Mouse (Mus musculus) adrenal gland, postnatal 25 days (tissue): ENCODE measurements around the gene Slx4ip. TPM values are rescaled to one million over a fixed set of nuclear protein-coding genes. Genes with fewer than 3 reads are reported as not detected.
"Not testable (repeated sequence)": the region's sequence is repeated elsewhere in the genome, so short reads cannot be mapped to it uniquely, and the experiment has no call there.

Experiments used
- DNase-seq: peaks from one replicate; pipeline ENCODE4 v3.0.0; 2021; ENCODE audit warnings: mixed read lengths
- long read RNA-seq: library from polyadenylated mRNA; stranded (forward); transcript quantifications from one replicate; pipeline ENCODE4 v2.0.0, GENCODE M21; 2021
- total RNA-seq: library from RNA; stranded (reverse); gene quantifications from 2 replicates; pipeline ENCODE4 v1.2.3, GENCODE M21; 2021

The Slx4ip gene
- total RNA-seq: 7.7 and 8.5 TPM in 2 replicates
- long read RNA-seq, full-length matches to known transcripts: 1 of 3 reads
- long read RNA-seq, partial matches to known transcripts: 0 of 3 reads
- long read RNA-seq, other reads (novel, unspliced or antisense): 2 of 3 reads

DNA sequence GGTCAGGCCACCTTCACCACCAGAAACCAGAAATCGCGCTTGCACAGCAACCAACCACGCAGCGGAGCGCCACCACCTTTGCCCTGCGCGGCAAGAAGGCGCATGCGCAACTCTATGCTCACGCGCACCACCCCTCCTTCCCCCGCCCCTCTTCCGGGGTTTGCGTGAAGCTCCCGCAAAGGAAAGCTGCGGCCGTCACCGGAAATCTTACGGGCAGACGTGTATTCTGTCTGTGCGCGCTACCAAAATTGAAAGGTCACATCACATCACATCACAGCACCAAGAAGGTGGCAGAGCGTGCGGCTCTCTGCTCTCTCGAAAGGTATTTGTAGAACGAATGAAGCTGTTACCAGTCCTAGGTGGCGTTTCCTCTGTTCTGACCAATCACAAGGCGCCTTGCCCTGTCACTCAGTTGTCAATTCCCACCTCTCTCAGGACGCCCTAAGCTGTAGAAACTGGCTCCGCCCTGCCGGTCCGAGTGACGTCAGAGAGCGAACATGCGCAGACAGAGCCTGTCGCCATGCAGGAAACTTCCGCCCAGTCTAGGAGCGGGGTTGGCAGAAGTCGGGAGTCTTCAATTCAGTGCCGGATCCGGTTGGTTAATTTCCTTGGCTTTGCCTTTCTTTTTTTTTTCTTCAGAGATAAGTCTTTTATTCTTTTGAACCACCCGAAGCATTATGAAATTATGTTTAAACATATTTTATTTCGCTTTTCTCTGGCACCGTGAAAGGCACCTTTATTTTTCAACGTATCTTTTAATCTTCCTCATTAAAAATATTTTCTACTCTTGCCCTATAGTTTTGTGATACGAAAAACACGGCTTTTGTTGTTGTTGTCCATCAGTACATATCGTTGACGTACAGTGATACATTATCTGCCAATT is at the start of gene Slx4ip, which contains the start of the genes AL731706.1 and Mkks:
Slx4ip (plus strand) TSS at position 151 of the 883 bp plus-strand sequence.
AL731706.1 (minus strand) TSS at position 322 of the 883 bp plus-strand sequence.
Mkks (minus strand) TSS at position 322 of the 883 bp plus-strand sequence.
- DNase-seq: peak; percentile 98

DNA sequence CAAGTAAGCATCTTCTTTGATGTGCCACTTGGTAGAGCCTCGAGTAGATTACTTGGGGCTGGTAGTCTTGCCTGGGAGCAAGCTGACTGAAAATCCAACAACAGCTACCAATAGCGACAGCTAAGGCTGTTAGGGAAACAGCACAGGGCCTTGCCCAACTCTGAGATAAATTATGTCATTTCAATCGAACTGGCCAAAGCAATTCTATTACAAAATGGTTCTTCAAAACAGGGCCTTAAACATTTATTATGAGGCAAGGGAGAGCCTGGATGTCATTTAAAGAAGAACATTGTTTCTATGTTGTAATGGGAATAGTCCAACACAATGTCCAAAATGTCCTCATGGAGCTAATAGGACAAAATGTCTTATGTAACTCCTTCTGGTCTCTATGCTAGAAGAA is 40.7 kb upstream of the Slx4ip start:
- no peak for DNase-seq

GRCm38 (mm10) chr2:136854543-136855388 is 36.3 kb upstream of the Slx4ip start:
- no peak for DNase-seq

- no peak for DNase-seq
Observed at GRCm38 (mm10) chr2:136885579-136885978, 5.4 kb upstream of the Slx4ip start, which contains the start of gene AL731706.2. AL731706.2 (minus strand) TSS chr2:136885679.

DNA sequence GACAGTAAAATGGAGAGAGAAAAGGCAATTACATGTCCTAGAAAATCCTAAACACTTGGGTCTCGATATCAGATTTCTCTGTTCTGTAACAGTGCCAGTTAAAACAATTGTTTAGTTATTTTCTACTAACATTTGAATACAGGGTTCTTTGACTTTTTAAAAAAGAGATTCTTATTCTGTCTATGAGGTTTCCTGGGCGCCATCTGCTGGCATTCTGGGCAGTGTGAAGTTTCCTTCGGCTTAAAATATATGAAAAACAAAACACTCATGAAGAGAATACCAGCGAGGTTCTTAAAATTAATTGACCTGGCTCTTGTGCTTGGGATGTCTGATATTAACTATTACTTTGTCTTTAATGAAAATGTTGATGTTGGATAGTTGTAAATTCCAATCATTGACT is 4.2 kb upstream of the Slx4ip start:
- DNase-seq: peak; percentile 27

DNA sequence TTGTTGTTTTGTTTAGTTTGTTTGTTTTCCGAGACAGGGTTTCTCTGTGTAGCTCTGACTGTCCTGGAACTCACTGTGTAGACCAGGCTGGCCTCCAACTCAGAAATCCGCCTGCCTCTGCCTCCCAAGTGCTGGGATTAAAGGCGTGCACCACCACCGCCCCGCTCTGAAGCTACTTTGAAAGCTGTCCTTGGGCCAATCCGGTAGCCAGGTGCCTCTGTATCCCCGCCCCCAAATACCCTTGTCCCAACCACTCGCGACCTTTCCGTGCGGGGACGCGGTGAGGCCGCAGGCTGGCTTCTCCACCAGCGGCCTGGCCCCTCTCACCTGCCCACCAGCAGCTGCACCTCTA is 326 bp upstream of the Slx4ip start:
- DNase-seq: not testable (repeated sequence)

GRCm38 (mm10) chr2:136891951-136892371 is 943 bp downstream of the Slx4ip start:
- DNase-seq: peak; percentile 90

DNA sequence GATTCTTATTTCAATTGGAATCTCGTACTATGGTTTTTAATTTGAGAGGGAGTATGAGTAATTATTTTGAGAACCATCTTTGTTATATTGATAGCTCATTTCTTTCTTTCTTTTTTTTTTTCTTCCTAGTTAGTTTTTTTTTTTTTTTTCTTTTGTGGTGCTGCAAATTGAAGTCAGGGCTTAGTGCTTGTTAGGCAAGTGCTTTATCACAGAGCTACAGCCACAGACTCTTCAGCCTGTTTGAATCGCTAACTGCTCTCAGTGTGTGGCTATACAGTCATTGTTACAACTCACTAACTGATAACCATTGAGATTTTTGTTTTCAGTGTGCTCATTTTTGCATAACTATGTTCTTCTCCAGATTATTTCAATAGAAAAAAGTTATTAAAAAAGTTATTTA is 3.5 kb downstream of the Slx4ip start:
- no peak for DNase-seq

GRCm38 (mm10) chr2:136896131-136896530 is 5.1 kb downstream of the Slx4ip start:
- no peak for DNase-seq

DNA sequence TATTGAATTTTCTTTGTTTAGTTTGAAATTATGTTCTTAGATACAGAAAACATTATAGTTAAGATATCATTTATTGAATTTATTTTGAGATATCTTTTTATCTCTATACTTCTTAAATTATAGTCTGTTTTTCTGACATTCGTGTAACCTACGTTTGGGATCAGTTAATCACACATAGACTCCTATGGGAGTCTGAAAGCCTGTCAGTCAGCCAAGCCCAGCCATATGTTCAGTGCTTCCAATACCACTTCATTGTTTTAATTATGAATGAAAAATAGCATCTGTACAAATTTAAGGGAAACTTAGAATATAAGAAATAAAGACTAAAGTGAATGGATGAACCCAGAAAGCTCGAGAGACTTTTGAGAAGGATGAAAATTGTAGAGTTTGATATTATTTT is 17.6 kb downstream of the Slx4ip start:
- no peak for DNase-seq

GRCm38 (mm10) chr2:136909298-136909697 is 18.3 kb downstream of the Slx4ip start:
- DNase-seq: no peak

DNA sequence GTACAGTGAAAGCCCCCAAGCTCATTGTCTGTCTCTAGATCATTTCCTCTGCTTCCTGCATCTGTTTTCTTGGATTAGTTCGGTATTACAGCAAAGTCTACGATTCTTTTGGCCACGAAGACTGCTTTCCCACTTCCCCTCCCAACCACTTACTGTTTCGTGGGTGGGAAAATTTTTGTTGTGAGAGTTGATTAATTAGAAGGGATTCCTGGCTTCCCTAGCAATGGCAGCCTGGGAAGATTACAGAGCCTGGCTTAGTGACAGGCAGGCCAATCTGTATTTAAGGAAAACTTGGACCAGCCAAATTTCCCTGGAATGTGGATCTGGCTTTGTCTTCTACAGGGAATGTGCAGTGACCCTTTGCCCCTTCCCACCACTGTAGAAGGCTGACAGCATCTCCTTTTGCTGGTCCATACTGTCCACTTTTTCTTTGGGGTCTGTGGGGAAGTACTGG is 21.0 kb downstream of the Slx4ip start:
- DNase-seq: no peak

DNA sequence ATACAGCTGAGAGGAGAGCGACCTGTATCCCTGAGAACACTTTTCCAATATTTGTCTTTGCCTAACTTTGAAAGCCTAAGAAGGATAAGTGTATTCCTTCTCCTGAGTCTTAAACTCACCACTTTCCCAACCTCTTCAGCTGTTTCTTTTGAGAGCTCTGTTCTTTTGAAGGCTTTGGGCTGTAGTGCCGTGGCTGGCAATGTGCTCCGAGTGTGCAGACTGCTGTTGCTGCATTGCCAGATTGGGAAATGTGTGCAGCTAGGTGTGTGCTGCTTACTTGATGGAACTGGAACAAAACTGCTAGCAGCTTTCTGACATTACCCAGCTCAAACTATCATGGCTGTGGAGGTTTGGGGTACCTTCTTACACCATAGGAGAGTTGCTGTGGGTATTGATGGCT is 22.0 kb downstream of the Slx4ip start:
- no peak for DNase-seq

- DNase-seq: no peak
Observed at GRCm38 (mm10) chr2:136914334-136914902, 23.4 kb downstream of the Slx4ip start.

DNA sequence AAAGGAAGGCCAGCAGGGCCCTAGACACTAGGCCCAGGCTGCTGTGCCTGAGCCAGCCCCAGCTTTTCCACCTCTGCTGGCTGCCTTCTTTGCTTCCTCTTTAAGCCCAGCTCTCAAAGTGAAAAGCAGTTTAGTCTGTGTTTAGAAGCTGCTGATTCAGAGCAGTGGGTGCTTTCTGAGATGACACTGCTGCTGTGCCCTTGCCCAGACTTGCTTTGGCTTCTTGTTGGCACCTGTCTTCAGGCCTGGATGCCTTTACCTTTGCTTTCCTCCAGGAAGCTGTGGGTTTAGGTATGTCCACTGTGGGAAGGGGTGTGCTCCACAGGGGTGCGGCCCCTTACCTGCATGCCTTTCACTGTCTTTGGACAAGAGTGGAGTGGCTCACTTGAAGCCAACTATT is 28.4 kb downstream of the Slx4ip start:
- DNase-seq: no peak

GRCm38 (mm10) chr2:136920257-136920993 is 29.4 kb downstream of the Slx4ip start:
- no peak for DNase-seq

- DNase-seq: peak; percentile 7
Observed at GRCm38 (mm10) chr2:136921003-136921408, 30.0 kb downstream of the Slx4ip start.

GRCm38 (mm10) chr2:136936391-136937288 is 45.6 kb downstream of the Slx4ip start:
- DNase-seq: no peak

DNA sequence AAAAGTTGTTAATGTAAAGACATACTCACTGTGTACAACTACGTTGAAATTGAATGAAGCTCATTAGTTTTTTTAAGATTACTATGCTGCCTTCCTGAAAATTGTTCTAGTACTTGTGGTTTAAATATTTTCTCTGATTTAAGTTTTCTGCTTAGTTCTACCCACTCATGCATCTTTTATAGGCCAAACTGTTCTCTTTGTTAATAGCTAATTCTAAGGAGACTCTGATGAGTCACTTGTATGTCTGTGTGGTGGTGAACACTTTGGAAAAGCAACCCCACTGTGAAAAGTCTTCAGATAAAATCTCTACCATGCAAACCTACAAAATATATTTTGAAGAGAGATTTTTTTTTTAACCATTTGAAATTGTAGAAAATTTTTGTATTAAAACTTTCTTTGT is 47.2 kb downstream of the Slx4ip start:
- DNase-seq: no peak

GRCm38 (mm10) chr2:136946297-136946696 is 55.3 kb downstream of the Slx4ip start:
- DNase-seq: no peak
